Mouse (Mus musculus): ENCODE measurements around the gene Acod1. TPM values are rescaled to one million over a fixed set of nuclear protein-coding genes. Genes with fewer than 3 reads are reported as not detected.

Acod1 gene
- polyA plus RNA-seq, 1 experiment from 2014 or later = 0.24 TPM

DNA sequence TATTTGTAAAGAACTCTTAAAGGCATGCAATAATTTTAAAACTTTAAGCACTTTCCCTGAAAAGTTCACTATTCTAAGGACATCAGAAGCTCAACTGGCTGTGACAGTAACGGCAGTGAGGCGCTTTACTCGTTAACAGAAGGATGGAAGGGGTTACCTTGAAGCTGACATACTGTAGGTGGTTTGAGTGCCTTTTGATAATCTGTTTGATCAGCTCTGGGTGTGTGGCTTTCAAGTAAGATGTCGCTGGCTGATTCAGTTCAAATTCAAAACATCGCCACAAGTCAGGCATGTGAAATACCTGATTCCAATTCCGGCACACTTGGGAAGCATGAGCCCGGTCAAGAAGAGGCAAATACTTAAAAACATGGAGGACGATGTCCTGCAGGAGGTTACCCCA lies 48.3 kb downstream of the Acod1 start:
- WGBS = 90% methylated on average over 8 of the region's 8 CpGs
- H3K4me3 ChIP-seq (replicated peaks; ENCODE audit: low read depth, low read length) = no peak overlapping the region

GRCm38 (mm10) chr14:103095826-103096225 lies 49.0 kb downstream of the Acod1 start:
- ATAC-seq (ENCODE audit: low FRiP score, low TSS enrichment) (no peak), DNase-seq (no peak)
- Histone ChIP-seq H3K4me3 (replicated peaks; ENCODE audit: low read depth, low read length) (no peak overlapping the region), H3K4me2 (ENCODE audit: low read length) (no peak overlapping the region), H3K9me3 (ENCODE audit: control insufficient read depth, low read length) (no peaks in the 10 kb centered on the region), H3K36me3 (ENCODE audit: control insufficient read depth, insufficient read depth, low read length) (peaks cover 34% of the 10 kb centered on the region), H3K27ac (replicated peaks; ENCODE audit: low read depth, low read length) (no peak overlapping the region), H3K9ac (replicated peaks; ENCODE audit: low read length) (no peak overlapping the region), H3K27me3 (ENCODE audit: control insufficient read depth, insufficient read depth, low read length) (no peaks in the 10 kb centered on the region), H3K4me1 (ENCODE audit: control insufficient read depth, insufficient read depth, low read length) (peaks cover 20% of the 10 kb centered on the region)
- 91% methylated on average over 8 of the region's 8 CpGs for WGBS

More for the DNA sequence above, 48.3 kb downstream of the Acod1 start:
- H3K9me3 ChIP-seq (ENCODE audit: control insufficient read depth, low read length) = no peaks in the 10 kb centered on the region
- H3K27me3 ChIP-seq (ENCODE audit: control insufficient read depth, insufficient read depth, low read length) = no peaks in the 10 kb centered on the region
- DNase-seq (no peak), ATAC-seq (ENCODE audit: low FRiP score, low TSS enrichment) (no peak)
- peaks cover 38% of the 10 kb centered on the region for H3K36me3 ChIP-seq (ENCODE audit: control insufficient read depth, insufficient read depth, low read length)
- H3K4me1 ChIP-seq (ENCODE audit: control insufficient read depth, insufficient read depth, low read length) = peaks cover 20% of the 10 kb centered on the region
- no peak overlapping the region for H3K4me2 ChIP-seq (ENCODE audit: low read length)
- no peak overlapping the region for H3K27ac ChIP-seq (replicated peaks; ENCODE audit: low read depth, low read length)
- H3K9ac ChIP-seq (replicated peaks; ENCODE audit: low read length) = no peak overlapping the region

DNA sequence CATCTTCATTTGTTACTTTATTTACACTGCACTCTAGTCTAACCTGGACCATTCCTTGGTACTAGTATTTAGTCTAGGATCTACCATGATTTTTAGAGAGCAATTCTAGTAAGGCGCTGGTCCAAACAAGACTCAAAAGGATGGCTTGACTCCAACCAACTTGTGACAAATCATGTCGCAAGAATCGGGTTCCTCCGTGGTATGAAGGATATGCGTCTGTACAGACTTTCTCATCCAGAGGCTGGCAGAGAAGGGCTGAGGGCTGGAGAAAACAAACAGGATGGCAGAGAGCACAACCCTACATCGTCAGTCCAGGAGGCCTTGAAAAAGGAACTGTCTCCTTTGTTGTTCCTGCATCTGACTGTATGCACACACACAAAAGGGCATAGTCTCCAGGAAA lies 49.8 kb downstream of the Acod1 start:
- H3K4me2 ChIP-seq (ENCODE audit: low read length) = peak overlapping the region; percentile 71
- no peak for DNase-seq
- 84% methylated on average over 6 of the region's 6 CpGs for WGBS

GRCm38 (mm10) chr14:103098213-103098586 lies 51.4 kb downstream of the Acod1 start:
- Histone ChIP-seq H3K27me3 (ENCODE audit: control insufficient read depth, insufficient read depth, low read length) (no peaks in the 10 kb centered on the region), H3K4me3 (replicated peaks; ENCODE audit: low read depth, low read length) (peak overlapping the region; percentile 82), H3K4me1 (ENCODE audit: control insufficient read depth, insufficient read depth, low read length) (peaks cover 20% of the 10 kb centered on the region), H3K27ac (replicated peaks; ENCODE audit: low read depth, low read length) (no peak overlapping the region), H3K9me3 (ENCODE audit: control insufficient read depth, low read length) (no peaks in the 10 kb centered on the region), H3K36me3 (ENCODE audit: control insufficient read depth, insufficient read depth, low read length) (peaks cover 17% of the 10 kb centered on the region; the same call in 1 of the 2 replicates), H3K9ac (replicated peaks; ENCODE audit: low read length) (peak overlapping the region; percentile 96), H3K4me2 (ENCODE audit: low read length) (peak overlapping the region; percentile 71)
- DNase-seq (no peak), ATAC-seq (ENCODE audit: low FRiP score, low TSS enrichment) (no peak)
- WGBS = 0% methylated on average over 2 of the region's 2 CpGs

More for the DNA sequence above, 49.8 kb downstream of the Acod1 start:
- ATAC-seq (ENCODE audit: low FRiP score, low TSS enrichment) = no peak
- Histone ChIP-seq H3K36me3 (ENCODE audit: control insufficient read depth, insufficient read depth, low read length) (peaks cover 28% of the 10 kb centered on the region), H3K4me3 (replicated peaks; ENCODE audit: low read depth, low read length) (no peak overlapping the region), H3K9me3 (ENCODE audit: control insufficient read depth, low read length) (no peaks in the 10 kb centered on the region), H3K9ac (replicated peaks; ENCODE audit: low read length) (no peak overlapping the region), H3K4me1 (ENCODE audit: control insufficient read depth, insufficient read depth, low read length) (peaks cover 20% of the 10 kb centered on the region), H3K27ac (replicated peaks; ENCODE audit: low read depth, low read length) (no peak overlapping the region), H3K27me3 (ENCODE audit: control insufficient read depth, insufficient read depth, low read length) (no peaks in the 10 kb centered on the region)

DNA sequence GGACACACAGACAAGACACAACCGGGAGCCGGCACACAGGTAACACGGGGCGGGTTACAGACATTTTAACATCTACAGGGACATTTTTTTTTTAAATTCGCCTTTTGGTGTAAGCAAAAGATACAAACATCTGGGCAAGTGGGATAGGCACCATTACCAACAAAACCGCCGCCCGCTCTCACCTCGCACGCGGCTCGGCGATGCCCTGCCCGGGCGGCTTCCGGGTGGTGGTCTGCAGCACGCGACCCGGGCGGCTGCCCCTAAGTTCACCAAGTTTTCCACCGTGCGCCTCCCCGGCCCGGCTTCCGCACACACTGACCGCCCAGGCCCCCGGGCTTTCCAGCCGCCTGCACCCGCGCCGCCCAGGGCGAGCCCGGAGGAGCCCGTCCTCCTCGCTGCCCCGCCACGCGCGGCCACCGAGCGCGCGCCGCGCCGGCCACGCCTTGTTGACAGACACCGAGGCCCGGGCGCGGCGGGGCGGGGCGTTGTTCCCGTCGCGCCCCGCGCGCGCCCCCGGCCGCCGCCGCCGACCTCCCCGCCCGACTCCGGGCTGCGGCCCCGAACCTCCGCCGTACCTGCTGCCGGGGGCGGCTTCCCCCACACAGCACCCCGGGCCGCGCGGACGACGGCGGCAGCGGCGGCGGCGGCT lies 51.9 kb downstream of the Acod1 start:
- Histone ChIP-seq H3K9ac (replicated peaks; ENCODE audit: low read length) (peak overlapping the region; percentile 96), H3K27ac (replicated peaks; ENCODE audit: low read depth, low read length) (peak overlapping the region; percentile 99), H3K27me3 (ENCODE audit: control insufficient read depth, insufficient read depth, low read length) (no peaks in the 10 kb centered on the region), H3K4me2 (ENCODE audit: low read length) (peak overlapping the region; percentile 71), H3K4me1 (ENCODE audit: control insufficient read depth, insufficient read depth, low read length) (peaks cover 20% of the 10 kb centered on the region), H3K36me3 (ENCODE audit: control insufficient read depth, insufficient read depth, low read length) (peaks cover 17% of the 10 kb centered on the region; the same call in 1 of the 2 replicates), H3K4me3 (replicated peaks; ENCODE audit: low read depth, low read length) (peak overlapping the region; percentile 82), H3K9me3 (ENCODE audit: control insufficient read depth, low read length) (no peaks in the 10 kb centered on the region)
- DNase-seq (peak; percentile 92), ATAC-seq (ENCODE audit: low FRiP score, low TSS enrichment) (peak; percentile 86)
- under 1% methylated on average over 68 of the region's 86 CpGs for WGBS

- H3K4me3 ChIP-seq (replicated peaks; ENCODE audit: low read depth, low read length) = peak within 1 kb of the TSS; percentile 82
- H3K4me2 ChIP-seq (ENCODE audit: low read length) = peak within 1 kb of the TSS; percentile 71
- peaks cover 20% of the 10 kb centered on the region for H3K4me1 ChIP-seq (ENCODE audit: control insufficient read depth, insufficient read depth, low read length)
- H3K9me3 ChIP-seq (ENCODE audit: control insufficient read depth, low read length) = no peaks in the 10 kb centered on the region
- under 1% methylated on average over 77 of the region's 88 CpGs for WGBS
- H3K36me3 ChIP-seq (ENCODE audit: control insufficient read depth, insufficient read depth, low read length) = peaks cover 15% of the 10 kb centered on the region; the same call in 1 of the 2 replicates
- DNase-seq = peak; percentile 94
- peak within 1 kb of the TSS; percentile 96 for H3K9ac ChIP-seq (replicated peaks; ENCODE audit: low read length)
- peak; percentile 87 for ATAC-seq (ENCODE audit: low FRiP score, low TSS enrichment)
- no peaks in the 10 kb centered on the region for H3K27me3 ChIP-seq (ENCODE audit: control insufficient read depth, insufficient read depth, low read length)
- H3K27ac ChIP-seq (replicated peaks; ENCODE audit: low read depth, low read length) = peak within 1 kb of the TSS; percentile 99
Measured at GRCm38 (mm10) chr14:103099238-103099933, 52.6 kb downstream of the Acod1 start, which contains the start of gene Fbxl3. Gene Fbxl3, minus strand, starts transcription at chr14:103099566.

DNA sequence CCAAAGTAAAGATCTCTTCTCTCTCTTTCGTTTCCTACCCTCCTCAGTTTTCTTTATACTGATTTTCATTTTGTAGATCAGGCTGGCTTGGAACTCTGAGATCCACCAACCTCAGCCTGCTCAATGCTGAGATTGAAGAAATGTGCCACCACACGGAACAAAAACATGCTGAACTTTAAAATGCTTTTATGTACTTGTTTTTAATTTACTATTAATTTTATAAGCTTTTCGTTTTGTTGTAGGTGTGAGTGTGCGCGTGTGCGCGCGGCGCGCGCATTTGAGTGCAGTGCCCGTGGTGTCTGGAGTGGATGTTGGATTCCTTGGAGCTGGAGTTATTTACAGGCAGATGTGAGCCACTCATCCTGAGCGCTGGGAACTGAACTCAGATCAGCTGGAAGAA lies 53.5 kb downstream of the Acod1 start:
- ATAC-seq (ENCODE audit: low FRiP score, low TSS enrichment) (no peak), DNase-seq (no peak)
- Histone ChIP-seq H3K9me3 (ENCODE audit: control insufficient read depth, low read length) (no peaks in the 10 kb centered on the region), H3K4me3 (replicated peaks; ENCODE audit: low read depth, low read length) (no peak overlapping the region), H3K27me3 (ENCODE audit: control insufficient read depth, insufficient read depth, low read length) (no peaks in the 10 kb centered on the region), H3K9ac (replicated peaks; ENCODE audit: low read length) (no peak overlapping the region), H3K36me3 (ENCODE audit: control insufficient read depth, insufficient read depth, low read length) (0 out of 2 replicates have a peak, but pooled peaks cover 13% of the 10 kb centered on the region), H3K4me2 (ENCODE audit: low read length) (no peak overlapping the region), H3K27ac (replicated peaks; ENCODE audit: low read depth, low read length) (no peak overlapping the region), H3K4me1 (ENCODE audit: control insufficient read depth, insufficient read depth, low read length) (peaks cover 20% of the 10 kb centered on the region)
- WGBS = 87% methylated on average over 13 of the region's 13 CpGs

- H3K9me3 ChIP-seq (ENCODE audit: control insufficient read depth, low read length) = no peaks in the 10 kb centered on the region
- WGBS = 73% methylated on average over 3 of the region's 3 CpGs
- H3K36me3 ChIP-seq (ENCODE audit: control insufficient read depth, insufficient read depth, low read length) = 0 out of 2 replicates have a peak, but pooled peaks cover 5% of the 10 kb centered on the region
- no peak overlapping the region for H3K9ac ChIP-seq (replicated peaks; ENCODE audit: low read length)
- DNase-seq = no peak
- H3K4me2 ChIP-seq (ENCODE audit: low read length) = no peak overlapping the region
- ATAC-seq (ENCODE audit: low FRiP score, low TSS enrichment) = no peak
- H3K4me1 ChIP-seq (ENCODE audit: control insufficient read depth, insufficient read depth, low read length) = peaks cover 17% of the 10 kb centered on the region
- H3K27ac ChIP-seq (replicated peaks; ENCODE audit: low read depth, low read length) = no peak overlapping the region
- no peak overlapping the region for H3K4me3 ChIP-seq (replicated peaks; ENCODE audit: low read depth, low read length)
- H3K27me3 ChIP-seq (ENCODE audit: control insufficient read depth, insufficient read depth, low read length) = no peaks in the 10 kb centered on the region
Measured at GRCm38 (mm10) chr14:103101171-103101570, 54.4 kb downstream of the Acod1 start.
